Mouse (Mus musculus): ENCODE measurements around the gene Slc22a2. TPM values are rescaled to one million over a fixed set of nuclear protein-coding genes. Genes with fewer than 3 reads are reported as not detected.
"Not testable (repeated sequence)": the region's sequence is repeated elsewhere in the genome, so short reads cannot be mapped to it uniquely, and the experiment has no call there.

Gene Slc22a2
- polyA plus RNA-seq, 1 experiment from 2014 or later, result not detected

GRCm38 (mm10) chr17:12668478-12669362, 84.8 kb downstream of the Slc22a2 start:
- Histone ChIP-seq H3K9me3 (ENCODE audit: control insufficient read depth, low read length) (no peaks in the 10 kb centered on the region), H3K4me3 (ENCODE audit: low read depth, low read length) (no peak overlapping the region), H3K4me1 (replicated peaks; ENCODE audit: control insufficient read depth, insufficient read depth, low read length) (no peaks in the 10 kb centered on the region), H3K4me2 (ENCODE audit: low read depth, low read length, severe bottlenecking) (no peak overlapping the region), H3K9ac (ENCODE audit: low read length) (no peak overlapping the region), H3K27me3 (ENCODE audit: control insufficient read depth, insufficient read depth, low read length) (no peaks in the 10 kb centered on the region), H3K36me3 (ENCODE audit: control insufficient read depth, insufficient read depth, low read length) (no peaks in the 10 kb centered on the region), H3K27ac (ENCODE audit: low read depth, low read length) (no peak overlapping the region)
- 59% methylated on average over 7 of the region's 7 CpGs for WGBS
- no peak for ATAC-seq (replicated peaks; ENCODE audit: low FRiP score)
- DNase-seq (ENCODE audit: low spot score), result no peak

- Histone ChIP-seq H3K36me3 (ENCODE audit: control insufficient read depth, insufficient read depth, low read length) (no peaks in the 10 kb centered on the region), H3K9me3 (ENCODE audit: control insufficient read depth, low read length) (no peaks in the 10 kb centered on the region), H3K4me3 (ENCODE audit: low read depth, low read length) (no peak overlapping the region), H3K4me1 (replicated peaks; ENCODE audit: control insufficient read depth, insufficient read depth, low read length) (no peaks in the 10 kb centered on the region), H3K27me3 (ENCODE audit: control insufficient read depth, insufficient read depth, low read length) (no peaks in the 10 kb centered on the region), H3K27ac (ENCODE audit: low read depth, low read length) (no peak overlapping the region), H3K9ac (ENCODE audit: low read length) (no peak overlapping the region), H3K4me2 (ENCODE audit: low read depth, low read length, severe bottlenecking) (no peak overlapping the region)
- DNase-seq (ENCODE audit: low spot score) (no peak), ATAC-seq (replicated peaks; ENCODE audit: low FRiP score) (no peak)
Observed at GRCm38 (mm10) chr17:12669363-12669679, 85.4 kb downstream of the Slc22a2 start.

GRCm38 (mm10) chr17:12671029-12671605, 87.2 kb downstream of the Slc22a2 start:
- Histone ChIP-seq H3K36me3 (ENCODE audit: control insufficient read depth, insufficient read depth, low read length) (no peaks in the 10 kb centered on the region), H3K4me1 (replicated peaks; ENCODE audit: control insufficient read depth, insufficient read depth, low read length) (no peaks in the 10 kb centered on the region), H3K27ac (ENCODE audit: low read depth, low read length) (no peak overlapping the region), H3K9ac (ENCODE audit: low read length) (no peak overlapping the region), H3K4me3 (ENCODE audit: low read depth, low read length) (no peak overlapping the region), H3K4me2 (ENCODE audit: low read depth, low read length, severe bottlenecking) (no peak overlapping the region), H3K27me3 (ENCODE audit: control insufficient read depth, insufficient read depth, low read length) (no peaks in the 10 kb centered on the region), H3K9me3 (ENCODE audit: control insufficient read depth, low read length) (no peaks in the 10 kb centered on the region)
- DNase-seq (ENCODE audit: low spot score), result no peak
- no peak for ATAC-seq (replicated peaks; ENCODE audit: low FRiP score)
- WGBS, result 90% methylated on average over 5 of the region's 5 CpGs

GRCm38 (mm10) chr17:12672285-12672790, 88.4 kb downstream of the Slc22a2 start:
- no peak overlapping the region for H3K4me3 ChIP-seq (ENCODE audit: low read depth, low read length)
- ATAC-seq (replicated peaks; ENCODE audit: low FRiP score) (no peak), DNase-seq (ENCODE audit: low spot score) (no peak)
- 73% methylated on average over 7 of the region's 7 CpGs for WGBS
- H3K4me1 ChIP-seq (replicated peaks; ENCODE audit: control insufficient read depth, insufficient read depth, low read length), result no peaks in the 10 kb centered on the region
- H3K27ac ChIP-seq (ENCODE audit: low read depth, low read length), result no peak overlapping the region
- H3K9ac ChIP-seq (ENCODE audit: low read length), result no peak overlapping the region
- H3K9me3 ChIP-seq (ENCODE audit: control insufficient read depth, low read length), result no peaks in the 10 kb centered on the region
- no peaks in the 10 kb centered on the region for H3K27me3 ChIP-seq (ENCODE audit: control insufficient read depth, insufficient read depth, low read length)
- no peaks in the 10 kb centered on the region for H3K36me3 ChIP-seq (ENCODE audit: control insufficient read depth, insufficient read depth, low read length)
- H3K4me2 ChIP-seq (ENCODE audit: low read depth, low read length, severe bottlenecking), result no peak overlapping the region

GRCm38 (mm10) chr17:12673871-12674270, 89.9 kb downstream of the Slc22a2 start:
- Histone ChIP-seq H3K4me3 (ENCODE audit: low read depth, low read length) (no peak overlapping the region), H3K4me1 (replicated peaks; ENCODE audit: control insufficient read depth, insufficient read depth, low read length) (no peaks in the 10 kb centered on the region), H3K36me3 (ENCODE audit: control insufficient read depth, insufficient read depth, low read length) (no peaks in the 10 kb centered on the region), H3K27me3 (ENCODE audit: control insufficient read depth, insufficient read depth, low read length) (no peaks in the 10 kb centered on the region), H3K27ac (ENCODE audit: low read depth, low read length) (no peak overlapping the region), H3K9me3 (ENCODE audit: control insufficient read depth, low read length) (no peaks in the 10 kb centered on the region), H3K4me2 (ENCODE audit: low read depth, low read length, severe bottlenecking) (no peak overlapping the region), H3K9ac (ENCODE audit: low read length) (no peak overlapping the region)
- ATAC-seq (replicated peaks; ENCODE audit: low FRiP score), result no peak
- WGBS, result 71% methylated on average over 3 of the region's 3 CpGs
- DNase-seq (ENCODE audit: low spot score), result no peak

- H3K4me1 ChIP-seq (replicated peaks; ENCODE audit: control insufficient read depth, insufficient read depth, low read length); H3K4me2 ChIP-seq (ENCODE audit: low read depth, low read length, severe bottlenecking); H3K9me3 ChIP-seq (ENCODE audit: control insufficient read depth, low read length); H3K36me3 ChIP-seq (ENCODE audit: control insufficient read depth, insufficient read depth, low read length); H3K4me3 ChIP-seq (ENCODE audit: low read depth, low read length); H3K9ac ChIP-seq (ENCODE audit: low read length); ATAC-seq (replicated peaks; ENCODE audit: low FRiP score); H3K27me3 ChIP-seq (ENCODE audit: control insufficient read depth, insufficient read depth, low read length); H3K27ac ChIP-seq (ENCODE audit: low read depth, low read length); DNase-seq (ENCODE audit: low spot score): not testable (repeated sequence)
- WGBS, result 92% methylated on average over 7 of the region's 7 CpGs
Observed at GRCm38 (mm10) chr17:12674980-12675379, 91.0 kb downstream of the Slc22a2 start.

- no peaks in the 10 kb centered on the region for H3K27me3 ChIP-seq (ENCODE audit: control insufficient read depth, insufficient read depth, low read length)
- H3K27ac ChIP-seq (ENCODE audit: low read depth, low read length), result no peak within 1 kb of the TSS
- H3K4me1 ChIP-seq (replicated peaks; ENCODE audit: control insufficient read depth, insufficient read depth, low read length), result no peaks in the 10 kb centered on the region
- H3K9ac ChIP-seq (ENCODE audit: low read length), result no peak within 1 kb of the TSS
- 87% methylated on average over 7 of the region's 7 CpGs for WGBS
- no peaks in the 10 kb centered on the region for H3K9me3 ChIP-seq (ENCODE audit: control insufficient read depth, low read length)
- no peak within 1 kb of the TSS for H3K4me3 ChIP-seq (ENCODE audit: low read depth, low read length)
- DNase-seq (ENCODE audit: low spot score), result no peak
- ATAC-seq (replicated peaks; ENCODE audit: low FRiP score), result no peak
- H3K4me2 ChIP-seq (ENCODE audit: low read depth, low read length, severe bottlenecking), result no peak within 1 kb of the TSS
- H3K36me3 ChIP-seq (ENCODE audit: control insufficient read depth, insufficient read depth, low read length), result no peaks in the 10 kb centered on the region
Observed at GRCm38 (mm10) chr17:12675646-12676045, 91.7 kb downstream of the Slc22a2 start, which contains the start of gene Slc22a1. TSS of gene Slc22a1 (minus strand) at chr17:12675829.

- Histone ChIP-seq H3K4me3 (ENCODE audit: low read depth, low read length) (no peak overlapping the region), H3K27me3 (ENCODE audit: control insufficient read depth, insufficient read depth, low read length) (no peaks in the 10 kb centered on the region), H3K4me1 (replicated peaks; ENCODE audit: control insufficient read depth, insufficient read depth, low read length) (no peaks in the 10 kb centered on the region), H3K9me3 (ENCODE audit: control insufficient read depth, low read length) (no peaks in the 10 kb centered on the region), H3K27ac (ENCODE audit: low read depth, low read length) (no peak overlapping the region), H3K4me2 (ENCODE audit: low read depth, low read length, severe bottlenecking) (no peak overlapping the region), H3K36me3 (ENCODE audit: control insufficient read depth, insufficient read depth, low read length) (no peaks in the 10 kb centered on the region), H3K9ac (ENCODE audit: low read length) (no peak overlapping the region)
- ATAC-seq (replicated peaks; ENCODE audit: low FRiP score) (no peak), DNase-seq (ENCODE audit: low spot score) (no peak)
Observed at GRCm38 (mm10) chr17:12677139-12677538, 93.2 kb downstream of the Slc22a2 start.

Data from forebrain, embryonic 11.5 days (tissue).